Mouse (Mus musculus) MEL (cell line): ENCODE results near the gene Tent4b. TPM values are rescaled to one million over a fixed set of nuclear protein-coding genes. Genes with fewer than 3 reads are reported as not detected.

Experiments
- DNase-seq: peaks from one replicate; pipeline ENCODE4 v3.0.0; 2011; ENCODE audit warnings: low read depth, low spot score
- H3K27ac ChIP-seq: 2 replicates; pipeline ENCODE4 v1.5.1; 2012; ENCODE audit warnings: low read depth, mild to moderate bottlenecking, control low read depth, low read length, moderate library complexity; ENCODE audit not compliant: control insufficient read depth
- H3K27me3 ChIP-seq, 2 experiments: fragments of 150-350 bp in 1 of 2; sonication (generic) in 1 of 2; 2 replicates each; pipeline ENCODE4 v1.6.1; 2012; ENCODE audit warnings: low read length in 2 of 2, mild to moderate bottlenecking in 2 of 2, improper control_type of control experiment in 1 of 2, moderate library complexity in 1 of 2; ENCODE audit not compliant: insufficient read depth in 2 of 2, control insufficient read depth in 1 of 2
- H3K36me3 ChIP-seq, 2 experiments: 2 replicates each; pipeline ENCODE4 v1.6.1; 2012 to 2014; ENCODE audit warnings: low read length in 2 of 2, improper control_type of control experiment in 1 of 2, inconsistent platforms in 1 of 2, mild to moderate bottlenecking in 1 of 2; ENCODE audit not compliant: insufficient read depth in 2 of 2, control insufficient read depth in 1 of 2
- H3K4me1 ChIP-seq, 2 experiments: fragments of 150-350 bp in 1 of 2; sonication (generic) in 1 of 2; 2 replicates each; pipeline ENCODE4 v1.6.1; 2012; ENCODE audit warnings: low read length in 2 of 2, improper control_type of control experiment in 1 of 2, mild to moderate bottlenecking in 1 of 2; ENCODE audit not compliant: insufficient read depth in 2 of 2, control insufficient read depth in 1 of 2
- H3K4me3 ChIP-seq, 2 experiments: fragments of 150-350 bp in 1 of 2; sonication (generic) in 1 of 2; 2 replicates each; pipeline ENCODE4 v1.5.1; 2012; ENCODE audit warnings: low read depth in 2 of 2, low read length in 2 of 2, mild to moderate bottlenecking in 2 of 2, moderate library complexity in 2 of 2, control low read depth in 1 of 2, improper control_type of control experiment in 1 of 2; ENCODE audit not compliant: control insufficient read depth in 1 of 2, insufficient read depth in 1 of 2
- H3K79me2 ChIP-seq: 2 replicates; pipeline ENCODE4 v1.6.1; 2012; ENCODE audit warnings: mild to moderate bottlenecking, low read length, moderate library complexity; ENCODE audit not compliant: control insufficient read depth, poor library complexity, insufficient read depth
- H3K9ac ChIP-seq: 2 replicates; pipeline ENCODE4 v1.6.1; 2012; ENCODE audit warnings: low read depth, mild to moderate bottlenecking, control low read depth, low read length, moderate library complexity; ENCODE audit not compliant: control insufficient read depth, poor library complexity, severe bottlenecking
- H3K9me3 ChIP-seq: fragments of 150-350 bp; sonication (generic); replicated peaks from 2 replicates; pipeline ENCODE4 v1.6.1; 2012; ENCODE audit warnings: mild to moderate bottlenecking, low read length, improper control_type of control experiment, moderate library complexity; ENCODE audit not compliant: insufficient read depth
- CHD1 ChIP-seq: IDR thresholded peaks from 2 replicates; pipeline ENCODE4 v1.6.1; 2012; ENCODE audit warnings: low read depth, mild to moderate bottlenecking, inconsistent platforms, low read length, improper control_type of control experiment
- E2F4 ChIP-seq: IDR thresholded peaks from 2 replicates; pipeline ENCODE4 v1.6.1; 2011; ENCODE audit warnings: low read depth, low read length, improper control_type of control experiment, borderline replicate concordance
- ELF1 ChIP-seq: IDR thresholded peaks from 2 replicates; pipeline ENCODE4 v1.6.1; 2014; ENCODE audit warnings: low read depth, mild to moderate bottlenecking, inconsistent platforms, low read length, improper control_type of control experiment, moderate library complexity
- EP300 ChIP-seq, 2 experiments: IDR thresholded peaks; 2 replicates each; pipeline ENCODE4 v1.6.1; 2011; ENCODE audit warnings: improper control_type of control experiment in 2 of 2, low read length in 2 of 2, low read depth in 1 of 2, mild to moderate bottlenecking in 1 of 2
- GATA1 ChIP-seq: IDR thresholded peaks from 2 replicates; pipeline ENCODE4 v1.6.1; 2011; ENCODE audit warnings: low read depth, low read length, improper control_type of control experiment
- MAX ChIP-seq: IDR thresholded peaks from 2 replicates; pipeline ENCODE4 v1.6.1; 2011; ENCODE audit warnings: low read length, improper control_type of control experiment
- MAZ ChIP-seq: IDR thresholded peaks from 2 replicates; pipeline ENCODE4 v1.6.1; 2012; ENCODE audit warnings: low read depth, mild to moderate bottlenecking, inconsistent platforms, low read length, improper control_type of control experiment
- MXI1 ChIP-seq: IDR thresholded peaks from 2 replicates; pipeline ENCODE4 v1.6.1; 2011; ENCODE audit warnings: mild to moderate bottlenecking, low read depth, low read length, improper control_type of control experiment
- MYC ChIP-seq: IDR thresholded peaks from 2 replicates; pipeline ENCODE4 v1.6.1; 2011; ENCODE audit warnings: low read depth, mild to moderate bottlenecking, low read length, improper control_type of control experiment, moderate library complexity
- POLR2AphosphoS2 ChIP-seq: IDR thresholded peaks from 2 replicates; pipeline ENCODE4 v1.6.1; 2011; ENCODE audit warnings: low read length, improper control_type of control experiment
- RCOR1 ChIP-seq: IDR thresholded peaks from 2 replicates; pipeline ENCODE4 v1.6.1; 2012; ENCODE audit warnings: low read depth, mild to moderate bottlenecking, inconsistent platforms, low read length, improper control_type of control experiment
- SMC3 ChIP-seq: IDR thresholded peaks from 2 replicates; pipeline ENCODE4 v1.6.1; 2011; ENCODE audit warnings: low read depth, low read length, improper control_type of control experiment
- TAL1 ChIP-seq: IDR thresholded peaks from 2 replicates; pipeline ENCODE4 v1.6.1; 2012; ENCODE audit warnings: mild to moderate bottlenecking, inconsistent platforms, low read length, moderate library complexity, mixed read lengths
- TBP ChIP-seq: IDR thresholded peaks from 2 replicates; pipeline ENCODE4 v1.8.0; 2011; ENCODE audit warnings: low read depth, low read length, improper control_type of control experiment
- UBTF ChIP-seq: IDR thresholded peaks from 2 replicates; pipeline ENCODE4 v1.6.1; 2012; ENCODE audit warnings: low read depth, mild to moderate bottlenecking, inconsistent platforms, low read length, improper control_type of control experiment, moderate library complexity, borderline replicate concordance; ENCODE audit not compliant: insufficient read depth
- ZKSCAN1 ChIP-seq: IDR thresholded peaks from 2 replicates; pipeline ENCODE4 v1.6.1; 2012; ENCODE audit warnings: low read depth, mild to moderate bottlenecking, inconsistent platforms, low read length, improper control_type of control experiment, moderate library complexity
- ZNF384 ChIP-seq: IDR thresholded peaks from 2 replicates; pipeline ENCODE4 v1.6.1; 2012; ENCODE audit warnings: low read depth, mild to moderate bottlenecking, inconsistent platforms, low read length, improper control_type of control experiment
- polyA plus RNA-seq, 2 experiments: library from polyadenylated mRNA; stranded (reverse) in 1 of 2; unstranded in 1 of 2; fragments of >175 nt in 1 of 2; fragments of >200 nt in 1 of 2; gene quantifications; 2 replicates each; pipeline versions ENCODE4 v1.2.1 to v1.2.4; 2012; ENCODE audit warnings: low replicate concordance in 2 of 2, low read depth in 1 of 2; ENCODE audit not compliant: insufficient read length in 2 of 2, insufficient read depth in 1 of 2, missing spikeins in 1 of 2
- total RNA-seq: library from RNA; depleted of rRNA; stranded (reverse); fragments of 300-350 nt; gene quantifications from 2 replicates; pipeline ENCODE4 v1.2.3, GENCODE M21; 2012

Tent4b gene
- total and polyA plus RNA-seq, 3 experiments, result 25.9 to 45.3 TPM; not detected in 1

DNA sequence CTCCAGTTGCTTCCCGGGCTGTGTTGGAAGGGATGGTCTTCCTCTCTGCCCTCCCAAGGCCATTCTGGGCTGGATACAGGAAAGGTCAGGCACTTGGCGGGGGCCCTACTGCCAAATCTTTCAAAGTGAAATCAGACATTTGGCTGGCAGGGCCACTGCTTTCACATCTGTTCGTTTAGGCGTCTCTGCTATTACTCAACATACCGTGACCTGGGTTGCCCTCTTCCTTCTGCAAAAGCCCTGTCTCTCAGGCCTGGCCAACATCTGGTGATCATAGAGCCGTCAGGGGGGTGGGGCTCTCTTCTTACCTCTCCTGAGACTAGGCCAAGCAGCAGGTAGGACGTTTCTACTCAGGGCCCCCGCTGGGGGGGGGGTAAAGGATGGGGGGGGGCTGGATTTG, 83.7 kb downstream of the Tent4b start:
- Histone ChIP-seq H3K79me2 (peaks cover 14% of the 10 kb centered on the region), H3K9ac (no peak overlapping the region), H3K27me3 (no peaks in the 10 kb centered on the region), H3K9me3 (no peaks in the 10 kb centered on the region), H3K27ac (no peak overlapping the region), H3K36me3 (peaks cover 0 to 33% of the 10 kb centered on the region in 2 experiments; a peak in 2 of 4 replicates), H3K4me3 (no peak overlapping the region), H3K4me1 (peaks cover 15 to 39% of the 10 kb centered on the region in 2 experiments)
- DNase-seq, result no peak
- TF ChIP-seq UBTF (no peak), ZKSCAN1 (no peak), POLR2AphosphoS2 (no peak)

DNA sequence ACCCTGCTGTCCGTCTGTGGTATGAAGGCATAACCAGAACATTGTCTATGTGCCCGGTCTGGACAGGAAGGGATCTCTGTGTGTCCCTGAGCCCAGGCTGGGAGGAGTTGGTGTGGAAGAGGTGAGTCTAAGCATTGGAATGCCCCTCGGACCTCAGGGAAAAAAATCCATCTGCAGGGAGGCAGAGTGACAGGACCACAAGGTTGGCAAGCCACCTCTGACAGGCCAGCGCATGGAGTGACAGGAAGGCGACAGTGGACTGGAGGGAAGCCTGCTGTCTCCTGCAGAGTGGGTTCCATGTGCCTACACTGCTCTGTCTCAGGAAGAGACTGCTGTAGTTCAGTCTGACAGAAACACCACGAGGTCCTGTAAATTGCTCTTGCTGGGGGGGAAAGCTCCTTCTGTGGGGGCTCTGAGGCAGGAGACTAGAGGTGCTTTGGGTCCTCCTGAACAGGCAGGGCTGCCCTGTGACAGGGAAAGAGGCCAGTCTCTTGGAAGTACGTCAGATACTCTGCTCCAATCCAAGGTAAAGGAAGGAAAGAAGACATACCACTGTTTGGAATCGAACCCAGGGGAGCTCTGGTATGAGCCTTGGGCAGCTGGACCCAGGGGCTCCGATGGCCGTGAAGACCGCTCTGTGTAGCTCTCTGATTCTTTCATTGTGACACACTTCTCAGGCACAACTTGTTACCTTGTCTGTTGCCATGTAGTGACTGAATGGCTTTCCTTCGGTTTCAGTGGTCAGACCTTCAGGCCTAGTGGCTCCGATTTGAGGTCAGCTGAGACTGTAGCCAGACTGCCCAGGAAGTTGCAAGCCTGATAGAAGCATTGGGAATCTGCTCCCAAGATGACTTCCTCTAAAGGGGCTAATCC, 84.5 kb downstream of the Tent4b start:
- no peaks in the 10 kb centered on the region for H3K27me3 ChIP-seq
- H3K4me1 ChIP-seq, result peaks cover 17 to 41% of the 10 kb centered on the region in 2 experiments
- TF ChIP-seq GATA1 (no peak), EP300 (IDR thresholded peaks at IDR 0.05; ENCODE audit: low read depth in 1 of 2, low read length in 2 of 2) (no peak), RCOR1 (no peak)
- H3K36me3 ChIP-seq, result peaks cover 0 to 36% of the 10 kb centered on the region in 2 experiments; a peak in 2 of 4 replicates
- DNase-seq, result no peak
- no peak overlapping the region for H3K27ac ChIP-seq
- H3K9ac ChIP-seq, result no peak overlapping the region
- H3K79me2 ChIP-seq, result peaks cover 14% of the 10 kb centered on the region
- no peaks in the 10 kb centered on the region for H3K9me3 ChIP-seq
- H3K4me3 ChIP-seq, result no peak overlapping the region

DNA sequence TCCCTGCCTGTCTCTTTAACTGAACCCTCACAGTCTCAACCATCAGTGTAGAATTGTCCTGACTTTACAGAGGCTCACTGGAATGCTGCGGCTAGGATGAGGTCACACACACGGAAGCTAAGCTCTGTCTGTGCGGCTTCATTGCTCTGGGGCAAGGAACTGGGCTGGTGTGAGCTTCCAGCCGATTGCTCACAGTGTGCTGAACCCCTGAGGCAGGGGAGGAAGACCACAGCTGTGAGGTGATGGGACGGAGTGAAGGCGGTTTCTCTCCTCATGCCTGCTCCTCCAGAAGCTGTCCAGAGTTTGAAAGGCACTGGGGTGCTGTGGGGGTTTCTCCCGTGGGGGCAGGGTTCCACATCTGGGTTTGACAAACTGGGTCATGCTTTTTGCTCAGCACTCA, 85.7 kb downstream of the Tent4b start:
- peaks cover 0 to 35% of the 10 kb centered on the region in 2 experiments; a peak in 2 of 4 replicates for H3K36me3 ChIP-seq
- no peak for DNase-seq
- no peak overlapping the region for H3K27ac ChIP-seq
- H3K27me3 ChIP-seq, result no peaks in the 10 kb centered on the region
- H3K9ac ChIP-seq, result no peak overlapping the region
- no peaks in the 10 kb centered on the region for H3K9me3 ChIP-seq
- H3K4me3 ChIP-seq, result no peak overlapping the region
- peaks cover 16% of the 10 kb centered on the region for H3K79me2 ChIP-seq
- peaks cover 16 to 34% of the 10 kb centered on the region in 2 experiments for H3K4me1 ChIP-seq
- no peak for TF ChIP-seq SMC3
- TF ChIP-seq TAL1, result no peak
- TF ChIP-seq ZNF384, result no peak
- TF ChIP-seq MAX, result no peak
- TF ChIP-seq TBP, result no peak
- TF ChIP-seq MYC, result no peak
- no peak for TF ChIP-seq E2F4
- TF ChIP-seq ELF1, result no peak
- TF ChIP-seq CHD1, result no peak
- no peak for TF ChIP-seq EP300 (IDR thresholded peaks at IDR 0.05; ENCODE audit: low read depth in 1 of 2, low read length in 2 of 2)
- no peak for TF ChIP-seq MXI1
- TF ChIP-seq MAZ, result no peak
- TF ChIP-seq ZKSCAN1, result no peak
